Mouse (Mus musculus) brain, adult 2 months (tissue): ENCODE measurements at regions not wholly inside any gene's neighbourhood (a gene's known extent, or its start where the extent isn't known, plus 50 kb on each side); places are given as distances from the start of the nearest gene placed in this dataset.

Experiments used
- DNase-seq: peaks from one replicate; pipeline ENCODE4 v3.0.0; 2011; ENCODE audit warnings: low read depth, low spot score

- no peak for DNase-seq
Measured at GRCm38 (mm10) chr4:105912296-105912695, 122.6 kb downstream of the Gm12728 start.

- peak; percentile 53 for DNase-seq
Measured at GRCm38 (mm10) chr4:105914996-105915395, 125.3 kb downstream of the Gm12728 start.

GRCm38 (mm10) chr4:105916229-105916628 lies 126.6 kb downstream of the Gm12728 start:
- DNase-seq, result no peak

GRCm38 (mm10) chr4:105924781-105925382 lies 135.2 kb downstream of the Gm12728 start:
- DNase-seq, result peak; percentile 18

GRCm38 (mm10) chr4:105925506-105925905 lies 135.8 kb downstream of the Gm12728 start:
- DNase-seq, result no peak

- DNase-seq, result no peak
Measured at GRCm38 (mm10) chr4:105929658-105930057, 140.0 kb downstream of the Gm12728 start.

GRCm38 (mm10) chr4:105934971-105935370 lies 145.3 kb downstream of the Gm12728 start:
- DNase-seq, result peak; percentile 50

- DNase-seq, result peak; percentile 67
Measured at GRCm38 (mm10) chr4:105936755-105937514, 147.3 kb downstream of the Gm12728 start.

GRCm38 (mm10) chr4:105937587-105937986 lies 147.9 kb downstream of the Gm12728 start:
- DNase-seq, result no peak

- no peak for DNase-seq
Measured at GRCm38 (mm10) chr4:105938886-105939285, 149.2 kb downstream of the Gm12728 start.

GRCm38 (mm10) chr4:105939636-105940199 lies 150.0 kb downstream of the Gm12728 start:
- no peak for DNase-seq

- DNase-seq, result no peak
Measured at GRCm38 (mm10) chr4:105940891-105941290, 151.2 kb downstream of the Gm12728 start.

- DNase-seq, result peak; percentile 67
Measured at GRCm38 (mm10) chr4:105941785-105942184, 152.1 kb downstream of the Gm12728 start.

- no peak for DNase-seq
Measured at GRCm38 (mm10) chr4:105944962-105945361, 155.3 kb downstream of the Gm12728 start.

- no peak for DNase-seq
Measured at GRCm38 (mm10) chr4:105945921-105946320, 156.3 kb downstream of the Gm12728 start.

- DNase-seq, result no peak
Measured at GRCm38 (mm10) chr4:105948326-105948725, 158.7 kb downstream of the Gm12728 start.

GRCm38 (mm10) chr4:105952406-105952805 lies 162.7 kb downstream of the Gm12728 start:
- DNase-seq, result no peak

GRCm38 (mm10) chr4:105956516-105956915 lies 166.8 kb downstream of the Gm12728 start:
- DNase-seq, result no peak

- DNase-seq, result peak; percentile 61
Measured at GRCm38 (mm10) chr4:105958331-105958730, 168.7 kb downstream of the Gm12728 start.

- DNase-seq, result no peak
Measured at GRCm38 (mm10) chr4:105961686-105962360, 172.2 kb downstream of the Gm12728 start.

- no peak for DNase-seq
Measured at GRCm38 (mm10) chr4:105962542-105962941, 172.9 kb downstream of the Gm12728 start.

GRCm38 (mm10) chr4:105968324-105968723 lies 178.7 kb downstream of the Gm12728 start:
- DNase-seq, result no peak
